Mouse (Mus musculus): ENCODE measurements around the gene 2410015M20Rik.

The 2410015M20Rik gene

DNA sequence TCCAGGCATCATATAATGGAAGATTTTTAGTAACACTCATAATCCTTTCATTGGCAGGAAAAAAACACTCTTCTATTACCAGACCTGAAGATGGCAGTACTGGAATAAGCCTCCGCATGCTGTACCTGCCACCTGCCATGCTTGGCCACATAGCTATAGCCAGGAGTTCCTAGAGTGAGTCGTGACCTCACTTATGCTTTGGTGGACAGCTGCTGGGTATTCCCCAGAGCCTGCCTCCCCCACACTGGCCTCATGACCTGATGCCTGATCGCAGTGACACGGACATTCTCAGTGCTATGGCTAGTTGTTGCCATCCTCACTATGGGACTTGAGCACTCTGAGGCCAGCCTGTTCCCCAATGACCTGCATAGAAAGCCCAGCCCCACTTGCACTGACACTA lies 39.3 kb downstream of the 2410015M20Rik start:
- WGBS = 77% methylated on average over 4 of the region's 4 CpGs

DNA sequence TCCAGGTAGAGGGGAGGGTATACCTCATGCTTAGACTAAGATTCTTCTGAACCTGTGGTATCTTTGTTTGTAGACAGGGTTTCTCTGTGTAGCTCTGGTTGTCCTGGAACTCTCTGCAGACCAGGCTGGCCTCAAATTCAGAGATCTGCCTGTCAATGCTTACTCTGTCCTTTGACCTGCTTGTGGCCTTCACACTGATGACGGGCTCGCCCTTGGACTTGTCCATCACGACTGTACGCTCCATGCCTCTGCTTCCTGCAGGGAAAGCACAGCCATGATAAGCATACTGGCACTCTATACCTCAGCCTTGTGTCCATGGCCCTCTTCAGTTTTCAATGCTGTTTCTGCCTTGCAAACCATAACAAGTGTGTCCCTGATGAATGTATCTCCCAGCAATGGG lies 42.2 kb downstream of the 2410015M20Rik start:
- 96% methylated on average over 4 of the region's 4 CpGs for WGBS

DNA sequence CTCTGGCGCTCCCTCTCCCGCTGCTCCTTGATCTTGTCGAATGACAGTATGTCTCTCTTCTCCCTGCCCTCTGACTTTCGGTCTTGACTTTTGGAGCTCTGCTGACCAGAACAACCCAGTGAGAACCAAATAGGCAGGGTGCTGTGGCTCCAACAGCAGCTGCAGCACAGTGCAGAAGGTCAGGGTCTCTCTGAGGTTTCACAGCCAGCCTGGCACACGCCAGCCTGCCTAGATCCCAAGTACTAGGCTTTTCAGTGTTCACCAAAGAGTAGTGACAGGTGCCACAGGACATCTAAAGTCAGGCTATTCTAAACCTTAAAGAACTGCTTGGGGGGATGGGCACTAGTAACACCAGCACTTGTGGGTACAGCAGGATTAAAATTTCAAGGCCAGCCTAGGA lies 42.7 kb downstream of the 2410015M20Rik start:
- WGBS = 92% methylated on average over 5 of the region's 5 CpGs

DNA sequence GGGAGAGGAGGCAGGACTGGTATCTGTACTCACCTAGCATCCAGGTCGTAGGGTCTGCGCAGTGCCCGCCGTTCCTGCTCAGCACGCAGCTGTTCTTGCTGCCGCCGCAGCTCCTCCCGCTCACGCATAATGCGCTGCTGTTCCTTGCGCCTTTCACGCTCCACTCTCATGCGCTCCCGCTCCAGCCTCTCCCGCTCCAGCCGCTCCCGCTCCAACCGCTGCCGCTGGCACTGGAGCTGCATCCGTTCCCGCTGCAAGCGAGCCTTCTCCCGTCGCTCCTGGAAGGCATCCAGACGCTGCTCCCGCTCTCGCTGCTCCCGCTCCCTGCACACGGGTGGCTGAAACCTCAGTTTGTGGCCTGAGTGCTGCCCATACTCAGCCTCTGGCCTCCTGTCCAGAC lies 43.3 kb downstream of the 2410015M20Rik start:
- WGBS = 80% methylated on average over 29 of the region's 29 CpGs

DNA sequence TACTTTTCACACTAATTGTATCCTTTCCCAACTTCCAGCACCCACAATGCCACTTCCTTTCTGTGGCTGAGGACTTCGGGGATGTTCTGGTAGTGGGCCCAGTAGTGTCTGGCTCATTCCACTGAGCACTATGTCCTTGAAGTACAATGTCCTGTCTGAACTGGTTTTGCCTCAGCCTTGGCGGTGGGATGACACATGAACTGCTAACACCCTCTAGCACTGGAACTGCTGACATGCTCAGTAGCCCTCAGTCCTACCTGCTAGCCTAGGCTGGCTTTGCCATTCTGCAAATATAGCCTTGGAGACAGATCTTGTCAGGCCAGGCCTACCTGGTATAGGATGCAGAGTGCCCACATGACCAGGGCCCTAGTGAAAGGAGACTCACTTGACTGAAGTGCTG lies 47.7 kb downstream of the 2410015M20Rik start:
- WGBS = 86% methylated on average over 2 of the region's 2 CpGs

DNA sequence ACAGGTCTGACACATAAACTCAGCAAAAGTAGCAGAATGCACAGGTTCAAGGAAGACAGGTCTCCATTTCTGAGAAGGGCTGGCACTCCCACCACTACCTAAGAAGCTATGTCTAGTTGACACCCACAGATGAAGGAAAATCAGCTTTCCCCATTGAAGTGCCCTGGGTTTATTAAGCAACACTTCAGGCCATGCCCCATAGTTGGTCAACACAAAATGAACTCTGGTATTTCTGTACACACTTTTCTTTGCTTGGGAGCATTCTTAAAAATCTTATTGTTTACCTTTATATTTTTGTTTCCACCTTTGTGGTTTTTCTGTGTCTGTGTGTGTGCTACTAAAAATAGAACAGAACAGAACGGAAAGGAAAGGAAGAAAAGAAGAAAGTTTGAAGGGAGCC lies 49.4 kb downstream of the 2410015M20Rik start:
- 39% methylated on average over 1 of the region's 1 CpGs for WGBS

DNA sequence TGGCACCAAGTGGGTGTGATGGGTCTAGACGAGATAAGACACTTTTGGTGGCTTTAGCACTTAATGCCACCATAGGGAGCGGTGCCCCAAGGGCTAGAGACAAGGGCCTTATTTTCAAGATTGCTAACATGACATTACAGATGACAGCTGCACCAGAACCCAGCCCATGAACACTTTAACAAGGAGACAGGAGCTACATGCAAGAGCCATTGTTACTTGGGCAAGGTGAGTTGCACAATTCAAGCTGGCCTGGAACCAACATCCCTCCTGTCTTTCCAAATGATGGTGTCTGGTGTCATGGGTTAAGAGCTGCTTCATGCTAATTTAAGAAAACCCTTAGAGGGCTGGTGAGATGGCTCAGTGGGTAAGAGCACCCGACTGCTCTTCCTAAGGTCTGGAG lies 50.2 kb downstream of the 2410015M20Rik start:
- WGBS = 72% methylated on average over 3 of the region's 3 CpGs

DNA sequence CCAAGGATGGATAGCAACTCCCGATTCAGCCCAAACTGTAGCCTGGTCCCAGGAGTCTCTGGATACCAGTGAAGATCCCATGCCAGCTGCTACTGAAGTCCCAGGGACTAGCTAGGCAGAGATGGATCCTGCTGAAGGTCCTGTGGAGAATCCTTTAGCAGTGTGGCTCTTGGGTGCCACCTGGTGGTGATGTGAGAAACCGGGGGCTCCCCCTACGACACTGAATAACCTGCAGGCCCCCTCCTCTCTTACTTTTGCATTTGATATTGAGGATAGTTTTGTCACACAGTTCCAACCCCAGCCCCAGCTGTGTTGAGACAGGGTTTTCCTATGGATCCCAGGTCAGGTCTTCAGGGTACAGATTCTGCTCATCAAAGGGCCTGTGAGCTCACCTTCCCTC lies 51.1 kb downstream of the 2410015M20Rik start:
- 7% methylated on average over 3 of the region's 3 CpGs for WGBS

Data from cerebral cortex, adult 2 months (tissue).